In the genomic region with DNA sequence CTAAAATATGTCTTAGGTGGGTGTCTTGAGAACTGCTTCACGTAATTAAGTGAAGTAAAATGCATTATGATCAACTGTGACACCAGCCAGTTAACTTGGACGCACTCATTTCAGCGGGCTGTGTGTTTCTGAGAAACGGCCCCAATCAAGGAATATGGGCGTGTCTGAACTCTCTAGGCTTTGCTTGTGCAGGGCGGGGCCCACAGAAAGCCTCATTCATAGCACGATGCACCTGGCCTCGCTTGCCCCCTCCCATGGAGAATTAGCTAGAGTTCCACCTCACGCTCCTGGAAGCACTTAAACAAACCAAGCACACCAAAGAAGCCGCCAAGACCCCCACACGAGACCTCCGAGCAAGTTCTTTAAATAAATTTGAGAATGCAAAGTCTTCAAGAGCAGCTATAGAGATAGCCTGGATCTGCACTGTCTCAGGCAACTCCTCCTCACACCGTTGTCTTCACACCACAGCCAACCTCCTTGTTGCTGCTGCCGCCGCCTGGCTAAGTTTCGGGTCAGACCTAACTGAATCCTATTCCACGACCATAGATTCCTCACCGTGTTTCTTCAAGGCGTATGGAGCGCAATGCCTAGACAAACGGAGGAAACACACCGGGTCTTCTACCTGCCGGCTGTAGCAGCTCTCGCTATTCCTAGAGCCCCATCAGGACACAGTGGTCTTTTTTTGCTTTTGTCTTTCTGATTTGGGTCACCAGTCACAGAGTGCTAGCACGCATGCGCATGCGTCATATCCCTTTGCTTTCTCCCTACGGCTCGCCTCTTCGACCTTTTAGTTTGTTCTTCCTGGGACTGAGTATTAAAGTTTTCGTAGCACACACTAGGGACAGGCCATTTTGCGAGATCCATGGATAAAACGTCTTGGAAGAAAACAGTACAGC, we compare ENCODE assay signal across 7 mouse cellular contexts.
A peak's percentile ranks its signal among the peaks of the same experiment; 100 is the strongest.
DNase-seq lines count a peak whose midpoint lies in the region; ATAC-seq and TF ChIP-seq lines count a peak whose summit lies in the region.

No protein-coding gene starts in this region.

- DNase-seq in kidney, postnatal 0 days (ENCODE audit: low spot score) = no peak
- DNase-seq in kidney, postnatal 25 days = no peak
- DNase-seq in c-Kit-positive CD71-positive TER-119-negative erythroid progenitor cells, embryonic 14.5 days (ENCODE audit: low read depth) = peak; percentile 11
- no peak for DNase-seq in forebrain, embryonic 14.5 days (ENCODE audit: low spot score)
- no peak for DNase-seq in urinary bladder, adult 2 months (ENCODE audit: low spot score)
- no peak for DNase-seq in embryo, embryonic 11 days

- no peak for TF ChIP-seq CTCF in kidney, postnatal 0 days (IDR thresholded peaks at IDR 0.05; ENCODE audit: low read depth)

- H3K36me3 ChIP-seq in kidney, postnatal 0 days (ENCODE audit: insufficient read depth, low read length) = no peaks in the 10 kb centered on the region
- no peaks in the 10 kb centered on the region for H3K36me3 ChIP-seq in forebrain, embryonic 14.5 days (ENCODE audit: control insufficient read depth, insufficient read depth, low read length)
- no peaks in the 10 kb centered on the region for H3K36me3 ChIP-seq in neural tube, embryonic 15.5 days

- ATAC-seq in kidney, postnatal 0 days (replicated peaks; ENCODE audit: low FRiP score, low read depth) = no peak
- no peak for ATAC-seq in forebrain, embryonic 14.5 days
- ATAC-seq in neural tube, embryonic 15.5 days (ENCODE audit: low FRiP score) = 0 out of 2 replicates have a peak, but pooled peaks have one; percentile 29

- no peak overlapping the region for H3K27ac ChIP-seq in kidney, postnatal 0 days
- no peak overlapping the region for H3K27ac ChIP-seq in forebrain, embryonic 14.5 days (ENCODE audit: low read depth, low read length)
- H3K27ac ChIP-seq in neural tube, embryonic 15.5 days (replicated peaks) = peak overlapping the region; percentile 65

- H3K4me3 ChIP-seq in kidney, postnatal 0 days (replicated peaks; ENCODE audit: low read depth, low read length) = no peak overlapping the region
- H3K4me3 ChIP-seq in forebrain, embryonic 14.5 days (ENCODE audit: low read depth, low read length) = no peak overlapping the region
- H3K4me3 ChIP-seq in neural tube, embryonic 15.5 days (replicated peaks) = no peak overlapping the region; the same call in 1 of the 2 replicates

- no peaks in the 10 kb centered on the region for H3K27me3 ChIP-seq in kidney, postnatal 0 days (ENCODE audit: insufficient read depth, low read length)
- H3K27me3 ChIP-seq in forebrain, embryonic 14.5 days (replicated peaks; ENCODE audit: control insufficient read depth, insufficient read depth, low read length) = no peaks in the 10 kb centered on the region
- no peaks in the 10 kb centered on the region for H3K27me3 ChIP-seq in neural tube, embryonic 15.5 days (replicated peaks)

- no peaks in the 10 kb centered on the region for H3K4me1 ChIP-seq in kidney, postnatal 0 days (replicated peaks; ENCODE audit: insufficient read depth, low read length)
- 0 out of 2 replicates have a peak, but pooled peaks cover 2% of the 10 kb centered on the region for H3K4me1 ChIP-seq in forebrain, embryonic 14.5 days (ENCODE audit: control insufficient read depth, insufficient read depth, low read length)
- H3K4me1 ChIP-seq in neural tube, embryonic 15.5 days = peaks cover 28% of the 10 kb centered on the region

- peak overlapping the region; percentile 13; the same call in 1 of the 2 replicates for H3K4me2 ChIP-seq in kidney, postnatal 0 days (ENCODE audit: low read length)
- peak overlapping the region; percentile 14 for H3K4me2 ChIP-seq in forebrain, embryonic 14.5 days (ENCODE audit: low read length)
- H3K4me2 ChIP-seq in neural tube, embryonic 15.5 days = peak overlapping the region; percentile 32

- H3K9me3 ChIP-seq in kidney, postnatal 0 days (replicated peaks; ENCODE audit: low read length) = no peaks in the 10 kb centered on the region
- H3K9me3 ChIP-seq in forebrain, embryonic 14.5 days (replicated peaks; ENCODE audit: control insufficient read depth, low read length) = no peaks in the 10 kb centered on the region
- H3K9me3 ChIP-seq in neural tube, embryonic 15.5 days (replicated peaks) = no peaks in the 10 kb centered on the region

- 74% methylated on average over 33 of the region's 33 CpGs for WGBS in kidney, postnatal 0 days
- 69% methylated on average over 33 of the region's 33 CpGs for WGBS in forebrain, embryonic 14.5 days
- WGBS in neural tube, embryonic 15.5 days = 66% methylated on average over 33 of the region's 33 CpGs

- H3K9ac ChIP-seq in kidney, postnatal 0 days (ENCODE audit: low read depth, low read length) = no peak overlapping the region
- H3K9ac ChIP-seq in forebrain, embryonic 14.5 days (ENCODE audit: low read length) = no peak overlapping the region
- H3K9ac ChIP-seq in neural tube, embryonic 15.5 days (replicated peaks) = no peak overlapping the region
